Mouse (Mus musculus) left cerebral cortex, adult 18-20 months (tissue): Measurements from ENCODE around the gene Ntrk2. TPM values are rescaled to one million over a fixed set of nuclear protein-coding genes. Genes with fewer than 3 reads are reported as not detected.
A peak's percentile ranks its signal among the peaks of the same experiment; 100 is the strongest.

Source experiments
- DNase-seq, 2 experiments: peaks; one replicate each; pipeline ENCODE4 v3.0.0; 2021 to 2022; ENCODE audit warnings: low spot score in 2 of 2, mixed read lengths in 1 of 2
- total RNA-seq, 2 experiments: library from RNA; stranded (reverse); gene quantifications; 2 replicates each; pipeline ENCODE4 v1.2.3; 2021

Gene Ntrk2
- total RNA-seq, 2 experiments from 2014 or later: 369 to 406 TPM

GRCm38 (mm10) chr13:58960321-58960720 is 154.0 kb downstream of the Ntrk2 start:
- no peak for DNase-seq

- no peak for DNase-seq
These were observed 158.5 kb downstream of the Ntrk2 start for GRCm38 (mm10) chr13:58964701-58965359.

GRCm38 (mm10) chr13:58965826-58966225 is 159.5 kb downstream of the Ntrk2 start:
- no peak for DNase-seq

- DNase-seq: no peak
These were observed 160.1 kb downstream of the Ntrk2 start for GRCm38 (mm10) chr13:58966466-58966865.

GRCm38 (mm10) chr13:58968168-58968567 is 161.8 kb downstream of the Ntrk2 start:
- DNase-seq: no peak

- no peak for DNase-seq
These were observed 165.1 kb downstream of the Ntrk2 start for GRCm38 (mm10) chr13:58971449-58971903.

GRCm38 (mm10) chr13:58972511-58972910 is 166.1 kb downstream of the Ntrk2 start:
- DNase-seq: no peak

- no peak for DNase-seq
These were observed 190.1 kb downstream of the Ntrk2 start for GRCm38 (mm10) chr13:58996447-58996846.

GRCm38 (mm10) chr13:58997763-58998162 is 191.4 kb downstream of the Ntrk2 start:
- no peak for DNase-seq

GRCm38 (mm10) chr13:58999373-59000053 is 193.1 kb downstream of the Ntrk2 start:
- no peak for DNase-seq

GRCm38 (mm10) chr13:59002943-59003806 is 196.8 kb downstream of the Ntrk2 start:
- DNase-seq: no peak

- DNase-seq: no peak
These were observed 197.4 kb downstream of the Ntrk2 start for GRCm38 (mm10) chr13:59003807-59004173.

GRCm38 (mm10) chr13:59004579-59004978 is 198.2 kb downstream of the Ntrk2 start:
- DNase-seq: no peak

GRCm38 (mm10) chr13:59009855-59010254 is 203.5 kb downstream of the Ntrk2 start:
- no peak for DNase-seq

GRCm38 (mm10) chr13:59010893-59011529 is 204.6 kb downstream of the Ntrk2 start:
- DNase-seq: peak in 1 of 2 experiments; percentile 12

GRCm38 (mm10) chr13:59011530-59011903 is 205.1 kb downstream of the Ntrk2 start:
- peak; percentile 71 to 77 for DNase-seq

GRCm38 (mm10) chr13:59015360-59015759 is 209.0 kb downstream of the Ntrk2 start:
- no peak for DNase-seq

- DNase-seq: no peak
These were observed 210.8 kb downstream of the Ntrk2 start for GRCm38 (mm10) chr13:59017121-59017520.

GRCm38 (mm10) chr13:59022251-59023042 is 216.1 kb downstream of the Ntrk2 start:
- no peak for DNase-seq

GRCm38 (mm10) chr13:59025653-59026052 is 219.3 kb downstream of the Ntrk2 start:
- no peak for DNase-seq
